Mouse (Mus musculus) megakaryocyte-erythroid progenitor cell, adult 5 weeks (primary cell): ENCODE results near the gene 1700092M07Rik. TPM values are rescaled to one million over a fixed set of nuclear protein-coding genes. Genes with fewer than 3 reads are reported as not detected.

Experiments
- polyA plus RNA-seq: library from polyadenylated mRNA; stranded (reverse); fragments of >175 nt; gene quantifications from 2 replicates; pipeline ENCODE4 v1.2.3, GENCODE M21; 2012

The 1700092M07Rik gene
- polyA plus RNA-seq: 1.1 and 2.8 TPM in 2 replicates

DNA sequence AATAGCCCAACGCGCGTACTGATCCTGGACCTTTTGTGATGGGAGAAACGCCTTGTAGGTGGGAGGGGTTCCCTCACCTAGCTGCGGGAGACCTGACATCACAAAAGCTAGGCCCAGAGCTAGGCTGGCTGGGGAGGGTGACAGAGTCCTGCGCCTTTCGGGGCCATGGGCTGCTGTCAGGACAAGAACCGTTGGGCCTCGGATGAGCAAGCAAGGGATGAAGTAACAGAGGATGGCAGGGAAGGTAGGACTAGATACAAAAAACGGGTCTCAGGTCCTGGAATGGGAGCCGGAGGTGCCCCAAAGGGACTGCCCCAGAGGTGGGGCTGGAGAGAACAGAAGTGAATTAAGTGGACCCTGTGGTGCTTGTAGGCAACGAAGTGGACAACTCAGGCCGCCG is at the start of gene 1700092M07Rik:
Gene 1700092M07Rik (plus strand): TSS at position 116 of the 400 bp plus-strand sequence.

DNA sequence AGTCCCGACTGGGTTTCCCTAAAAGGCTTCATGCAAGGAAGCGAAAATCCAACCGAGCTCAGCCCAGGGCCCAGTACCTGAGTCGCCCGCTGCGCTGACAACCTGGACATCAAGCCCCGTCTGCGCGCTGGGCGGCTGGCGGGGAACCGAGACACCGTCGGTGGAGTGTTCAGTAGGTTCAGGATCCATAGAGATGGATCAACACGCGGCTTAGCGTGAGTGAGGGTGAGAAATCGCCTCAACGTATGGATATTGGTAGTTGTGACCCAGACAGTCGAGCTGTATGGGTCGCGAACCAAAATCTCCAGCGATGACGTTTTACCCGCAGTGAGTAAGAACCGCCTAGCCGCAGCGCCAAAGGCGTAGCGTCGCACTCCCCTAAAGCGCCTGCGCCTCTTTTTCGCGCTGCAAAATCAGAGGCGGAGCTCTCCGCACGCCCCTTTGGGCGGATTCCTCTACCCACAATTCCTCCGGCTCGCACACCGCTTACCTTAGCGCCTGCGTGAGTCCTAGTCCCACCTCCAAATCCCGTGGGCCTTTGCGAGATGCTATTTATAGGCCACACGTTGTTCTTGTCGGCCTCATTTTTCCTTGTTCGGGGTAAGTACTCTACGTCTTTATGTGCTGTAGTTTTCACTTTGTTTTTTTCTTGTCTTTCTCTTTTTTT is 17.5 kb upstream of the 1700092M07Rik start, which contains the start of gene Slc3a2:
Gene Slc3a2 (minus strand): TSS at position 463 of the 667 bp plus-strand sequence.

DNA sequence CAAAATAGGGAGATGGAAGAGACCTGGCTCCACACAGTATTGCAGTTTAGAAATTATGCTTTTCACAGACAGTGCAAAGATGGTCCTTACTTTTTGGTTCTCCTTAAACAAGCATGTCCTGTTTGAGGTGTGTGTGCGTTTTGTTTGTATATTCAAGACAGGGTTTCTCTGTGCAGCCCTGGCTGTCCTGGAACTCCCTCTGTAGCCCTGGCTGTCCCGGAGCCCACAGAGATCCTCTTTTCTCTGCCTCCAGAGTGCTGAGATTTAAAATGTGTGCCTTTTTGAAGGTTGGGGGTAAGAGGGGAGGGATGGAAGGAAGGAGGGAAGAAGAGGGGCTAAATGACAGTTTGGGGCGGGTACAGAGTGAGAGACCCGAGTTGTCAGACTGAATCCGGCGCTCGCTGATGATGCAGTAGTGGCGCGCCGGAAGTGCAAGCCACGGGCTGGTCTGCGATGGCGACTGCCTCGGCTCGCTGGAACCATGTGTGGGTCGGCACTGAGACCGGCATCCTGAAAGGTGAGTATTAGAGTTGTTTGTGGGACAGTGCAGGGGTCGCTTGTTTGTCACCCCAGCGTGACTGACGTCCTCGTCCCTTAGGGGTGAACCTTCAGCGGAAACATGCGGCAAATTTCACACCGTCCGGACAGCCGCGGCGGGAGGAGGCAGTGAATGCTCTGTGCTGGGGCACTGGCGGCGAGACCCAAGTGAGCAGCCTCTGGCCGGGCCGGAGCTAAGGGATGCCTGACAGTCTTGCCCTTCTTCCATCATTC is 4.9 kb upstream of the 1700092M07Rik start, which contains the start of gene Wdr74:
Gene Wdr74 (plus strand): TSS at position 439 of the 771 bp plus-strand sequence.

DNA sequence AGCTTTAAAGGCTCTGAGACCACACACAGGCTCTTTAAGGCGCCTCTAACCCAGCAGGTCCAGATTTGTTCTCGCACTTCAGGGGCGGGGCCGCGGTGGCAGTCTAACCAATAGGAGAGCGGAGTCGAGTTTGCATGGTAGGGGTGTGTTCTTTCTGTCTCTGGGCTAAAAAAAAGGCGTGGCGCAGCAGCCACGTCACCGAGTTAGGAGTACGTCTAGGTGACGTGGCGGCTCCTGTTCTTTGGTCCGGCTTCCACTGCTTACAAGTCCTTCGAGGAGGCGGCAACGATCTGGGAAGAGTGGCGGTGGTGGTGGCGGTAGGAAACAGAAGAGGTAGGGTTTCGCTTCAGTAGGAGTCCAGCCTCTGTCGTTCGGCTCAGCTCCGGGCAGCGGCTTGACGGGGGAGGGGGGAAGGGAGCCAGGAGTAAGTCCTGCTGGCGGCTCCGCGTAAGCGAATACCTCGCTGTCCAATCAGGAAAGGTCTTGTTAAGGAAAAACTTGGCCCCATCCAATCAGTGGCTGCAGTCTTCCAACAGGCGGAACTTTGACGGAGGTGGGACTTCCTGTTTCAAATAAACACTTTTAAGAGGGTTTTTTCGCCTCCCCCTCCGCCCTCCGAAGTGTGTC is 838 bp downstream of the 1700092M07Rik start, which contains the start of gene Stx5a:
Gene Stx5a (plus strand): TSS at position 171 of the 627 bp plus-strand sequence.

DNA sequence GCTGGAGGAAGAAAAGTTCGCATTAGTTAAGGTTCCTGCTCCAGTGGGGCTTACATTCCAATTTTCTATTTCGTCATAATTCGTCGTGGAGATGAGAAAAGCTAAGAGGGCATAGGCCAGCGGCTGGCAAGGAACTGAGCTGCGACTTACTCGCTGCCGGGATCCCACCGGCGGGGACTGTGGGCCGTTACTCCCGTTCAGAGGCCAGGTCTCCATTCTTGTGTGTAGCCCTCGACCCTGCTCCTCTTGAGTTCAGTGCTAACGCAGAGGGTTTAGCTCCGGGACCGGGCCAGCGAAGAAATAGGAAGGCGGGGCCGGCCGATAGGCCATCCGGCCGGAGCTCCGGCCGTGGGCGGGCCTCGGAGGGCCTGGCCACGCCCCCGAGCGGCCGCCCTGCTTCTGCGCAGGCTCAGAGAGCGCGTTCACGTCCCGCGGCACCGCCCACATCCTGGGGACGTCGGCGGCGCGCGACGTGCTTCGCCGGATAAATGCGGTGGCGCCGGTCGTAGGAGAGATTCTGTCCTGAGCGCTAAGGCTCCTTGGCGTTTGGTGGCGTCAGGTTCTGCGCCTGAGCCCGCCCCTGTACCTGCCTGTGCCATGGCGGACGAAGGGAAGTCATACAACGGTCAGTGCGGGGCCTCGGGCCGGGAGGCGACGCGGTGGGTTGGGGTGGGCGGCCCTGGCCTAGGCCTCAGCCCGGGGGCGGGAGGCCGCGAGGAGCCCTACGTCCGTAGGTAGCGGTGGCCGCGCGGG is 16.3 kb downstream of the 1700092M07Rik start, which contains the start of gene Nxf1:
Gene Nxf1 (plus strand): TSS at position 439 of the 753 bp plus-strand sequence.

DNA sequence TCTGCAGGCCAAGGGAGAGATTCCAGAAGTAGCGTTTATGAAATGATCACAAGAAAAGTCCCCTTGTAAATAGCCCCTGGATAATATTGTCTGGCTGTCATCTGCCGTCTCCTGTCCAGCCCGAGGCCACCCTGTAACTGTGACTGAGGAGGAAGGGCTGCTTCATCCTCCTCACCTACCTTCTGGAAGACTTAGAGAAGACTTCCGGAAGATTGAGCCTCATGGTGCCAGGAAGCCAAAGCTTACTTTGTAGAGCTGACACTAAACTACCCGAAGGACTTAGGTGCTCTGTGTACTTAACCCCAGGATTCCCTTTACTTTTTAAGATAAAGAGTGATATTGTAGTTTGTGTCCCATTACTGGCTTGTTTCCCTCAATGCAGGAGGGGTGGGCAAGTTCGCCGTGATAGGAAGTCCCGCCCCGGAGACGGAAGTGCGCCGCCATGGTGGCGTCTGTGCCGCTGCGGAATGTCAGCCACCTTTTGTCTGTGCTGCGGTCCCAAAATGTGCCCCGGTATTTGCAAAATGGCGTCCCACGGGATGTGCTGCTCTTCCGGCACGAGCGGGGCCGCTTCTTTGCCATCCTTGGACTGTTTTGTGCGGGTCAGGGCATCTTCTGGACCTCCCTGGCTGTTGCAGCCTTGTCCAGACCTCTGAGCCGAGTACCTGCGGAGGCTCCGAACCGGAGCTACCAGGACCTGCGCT is 30.2 kb downstream of the 1700092M07Rik start, which contains the start of gene Tmem223:
Gene Tmem223 (plus strand): TSS at position 430 of the 704 bp plus-strand sequence.

DNA sequence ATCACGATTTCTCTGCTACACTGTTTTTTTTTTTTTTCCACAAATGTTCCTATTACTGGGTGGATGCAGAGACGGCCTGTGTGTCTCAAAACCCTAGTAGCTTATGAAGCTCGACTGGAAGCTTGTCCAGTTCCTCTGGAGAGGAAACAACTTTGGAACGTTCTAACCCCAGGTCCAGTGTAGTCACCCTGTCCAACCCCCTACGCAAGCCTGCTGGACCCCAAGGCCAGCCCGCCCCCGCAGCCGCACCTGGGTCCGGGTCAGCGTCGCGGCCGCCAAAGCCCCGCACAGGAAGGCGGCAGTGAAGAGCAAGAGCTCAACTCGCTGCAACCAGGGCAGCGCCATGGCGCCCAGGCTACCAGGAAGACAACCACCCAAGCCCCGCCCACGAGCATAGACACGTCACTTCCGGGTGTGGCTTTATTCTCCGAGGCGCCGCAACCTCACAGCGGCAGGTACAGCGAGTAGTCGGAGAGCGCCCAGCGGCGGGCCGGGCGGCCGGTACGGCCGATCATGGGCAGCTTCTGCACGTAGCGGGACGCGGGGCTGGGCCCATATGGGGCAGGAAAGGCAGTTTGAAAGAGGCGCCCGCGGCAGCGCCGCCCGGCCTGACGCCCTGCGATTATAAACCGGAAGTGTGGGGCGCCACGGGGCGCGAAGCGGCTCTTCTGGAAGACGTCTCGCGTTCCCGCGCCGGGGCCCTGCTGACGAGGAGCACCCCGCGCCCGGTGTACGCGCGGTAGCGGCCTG is 33.7 kb downstream of the 1700092M07Rik start, which contains the start of gene Tmem179b:
Gene Tmem179b (minus strand): TSS at position 382 of the 750 bp plus-strand sequence.

DNA sequence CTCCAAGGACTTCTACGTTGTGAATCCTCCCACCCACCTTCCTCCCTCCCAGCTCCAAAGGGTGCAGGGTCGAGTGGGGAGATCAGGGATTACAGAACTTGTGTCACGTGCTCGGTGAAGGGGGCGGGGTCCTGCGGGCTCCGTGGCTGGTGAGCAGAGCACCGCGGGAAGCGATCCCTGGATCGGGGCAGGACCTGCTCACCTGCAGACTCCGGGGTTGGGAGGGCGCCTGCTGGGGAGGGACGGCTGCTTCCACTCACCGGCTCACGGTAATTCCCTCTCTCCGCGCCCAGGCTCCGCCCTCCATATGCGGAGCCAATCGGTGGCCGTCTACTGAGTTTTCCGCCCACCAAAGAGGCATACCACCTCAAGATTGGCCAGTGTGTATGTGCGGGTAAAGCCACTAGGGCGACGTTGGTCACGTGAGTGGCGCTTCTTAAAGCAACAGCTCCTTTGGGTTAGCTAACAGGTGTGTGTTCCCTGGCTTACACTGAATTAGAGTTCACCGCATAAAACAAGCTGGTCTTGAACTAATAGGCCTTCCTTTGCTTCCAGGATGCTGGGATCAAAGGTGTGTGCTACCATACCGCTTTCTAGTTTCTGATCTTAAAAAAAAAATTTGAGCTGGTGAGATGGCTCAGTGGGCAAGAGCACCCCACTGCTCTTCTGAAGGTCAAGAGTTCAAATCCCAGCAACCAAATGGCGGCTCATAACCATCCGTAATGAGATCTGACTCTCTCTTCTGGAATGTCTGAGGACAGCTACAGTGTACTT is 45.7 kb downstream of the 1700092M07Rik start, which contains the start of gene Taf6l:
Gene Taf6l (minus strand): TSS at position 410 of the 774 bp plus-strand sequence.

Other genes starting within 250 kb of the 1700092M07Rik start
- 0.02 TPM in 1 of 2 replicates, not detected in the other for gene Slc22a8, start 149.5 kb upstream of the 1700092M07Rik start, polyA plus RNA-seq
- not detected in 2 replicates for gene Slc22a6, start 122.7 kb upstream of the 1700092M07Rik start, polyA plus RNA-seq
- 0.06 and 0.22 TPM in 2 replicates for gene Chrm1, start 76.9 kb upstream of the 1700092M07Rik start, polyA plus RNA-seq
- 116 and 163 TPM in 2 replicates for gene Slc3a2, start 17.3 kb upstream of the 1700092M07Rik start, polyA plus RNA-seq
- gene Wdr74, start 4.9 kb upstream of the 1700092M07Rik start, polyA plus RNA-seq: 37.5 and 45.6 TPM in 2 replicates
- 24.2 and 27.7 TPM in 2 replicates for gene Stx5a, start 695 bp downstream of the 1700092M07Rik start, polyA plus RNA-seq
- 37.5 and 54.2 TPM in 2 replicates for gene Nxf1, start 16.4 kb downstream of the 1700092M07Rik start, polyA plus RNA-seq
- gene Tmem223, start 30.3 kb downstream of the 1700092M07Rik start, polyA plus RNA-seq: 51.0 and 63.4 TPM in 2 replicates
- 61.1 and 78.1 TPM in 2 replicates for gene Tmem179b, start 33.7 kb downstream of the 1700092M07Rik start, polyA plus RNA-seq
- gene Taf6l, start 45.7 kb downstream of the 1700092M07Rik start, polyA plus RNA-seq: 35.3 and 40.4 TPM in 2 replicates
- 5.0 and 6.5 TPM in 2 replicates for gene Polr2g, start 57.9 kb downstream of the 1700092M07Rik start, polyA plus RNA-seq
- gene Zbtb3, start 61.8 kb downstream of the 1700092M07Rik start, polyA plus RNA-seq: 0.30 and 0.85 TPM in 2 replicates
- 2.8 and 3.5 TPM in 2 replicates for gene Ttc9c, start 78.6 kb downstream of the 1700092M07Rik start, polyA plus RNA-seq
- gene Hnrnpul2, start 79.3 kb downstream of the 1700092M07Rik start, polyA plus RNA-seq: 136 and 204 TPM in 2 replicates
- gene AC129217.1, start 89.1 kb downstream of the 1700092M07Rik start, polyA plus RNA-seq: 141 and 155 TPM in 2 replicates
- 91.7 and 97.7 TPM in 2 replicates for gene Bscl2, start 96.7 kb downstream of the 1700092M07Rik start, polyA plus RNA-seq
- not detected in 2 replicates for gene Gng3, start 98.5 kb downstream of the 1700092M07Rik start, polyA plus RNA-seq
- gene Lrrn4cl, start 110.0 kb downstream of the 1700092M07Rik start, polyA plus RNA-seq: 0.07 and 0.34 TPM in 2 replicates
- gene Ubxn1, start 130.8 kb downstream of the 1700092M07Rik start, polyA plus RNA-seq: 176 and 267 TPM in 2 replicates
- gene Uqcc3, start 140.2 kb downstream of the 1700092M07Rik start, polyA plus RNA-seq: 60.4 and 63.7 TPM in 2 replicates
- 0.47 and 0.98 TPM in 2 replicates for gene Lbhd1, start 143.0 kb downstream of the 1700092M07Rik start, polyA plus RNA-seq
- not detected in 2 replicates for gene Gm49403, start 143.2 kb downstream of the 1700092M07Rik start, polyA plus RNA-seq
- 68.5 and 78.3 TPM in 2 replicates for gene 1810009A15Rik, start 148.1 kb downstream of the 1700092M07Rik start, polyA plus RNA-seq
- gene Gm49416, start 148.2 kb downstream of the 1700092M07Rik start, polyA plus RNA-seq: 10.1 and 13.2 TPM in 2 replicates
- gene Ints5, start 152.3 kb downstream of the 1700092M07Rik start, polyA plus RNA-seq: 32.4 and 39.0 TPM in 2 replicates
- gene Ganab, start 157.4 kb downstream of the 1700092M07Rik start, polyA plus RNA-seq: 52.6 and 60.1 TPM in 2 replicates
- gene B3gat3, start 179.7 kb downstream of the 1700092M07Rik start, polyA plus RNA-seq: 129 and 153 TPM in 2 replicates
- gene Rom1, start 188.6 kb downstream of the 1700092M07Rik start, polyA plus RNA-seq: 8.8 and 9.0 TPM in 2 replicates
- gene Eml3, start 188.8 kb downstream of the 1700092M07Rik start, polyA plus RNA-seq: 76.3 and 82.6 TPM in 2 replicates
- 58.4 and 74.1 TPM in 2 replicates for gene Mta2, start 201.2 kb downstream of the 1700092M07Rik start, polyA plus RNA-seq
- gene Tut1, start 213.1 kb downstream of the 1700092M07Rik start, polyA plus RNA-seq: 28.2 and 29.0 TPM in 2 replicates
- 124 and 163 TPM in 2 replicates for gene Eef1g, start 226.3 kb downstream of the 1700092M07Rik start, polyA plus RNA-seq
- 19.1 and 29.1 TPM in 2 replicates for gene Ahnak, start 248.6 kb downstream of the 1700092M07Rik start, polyA plus RNA-seq